ENCODE assay signal across 8 mouse cellular contexts in the genomic region with DNA sequence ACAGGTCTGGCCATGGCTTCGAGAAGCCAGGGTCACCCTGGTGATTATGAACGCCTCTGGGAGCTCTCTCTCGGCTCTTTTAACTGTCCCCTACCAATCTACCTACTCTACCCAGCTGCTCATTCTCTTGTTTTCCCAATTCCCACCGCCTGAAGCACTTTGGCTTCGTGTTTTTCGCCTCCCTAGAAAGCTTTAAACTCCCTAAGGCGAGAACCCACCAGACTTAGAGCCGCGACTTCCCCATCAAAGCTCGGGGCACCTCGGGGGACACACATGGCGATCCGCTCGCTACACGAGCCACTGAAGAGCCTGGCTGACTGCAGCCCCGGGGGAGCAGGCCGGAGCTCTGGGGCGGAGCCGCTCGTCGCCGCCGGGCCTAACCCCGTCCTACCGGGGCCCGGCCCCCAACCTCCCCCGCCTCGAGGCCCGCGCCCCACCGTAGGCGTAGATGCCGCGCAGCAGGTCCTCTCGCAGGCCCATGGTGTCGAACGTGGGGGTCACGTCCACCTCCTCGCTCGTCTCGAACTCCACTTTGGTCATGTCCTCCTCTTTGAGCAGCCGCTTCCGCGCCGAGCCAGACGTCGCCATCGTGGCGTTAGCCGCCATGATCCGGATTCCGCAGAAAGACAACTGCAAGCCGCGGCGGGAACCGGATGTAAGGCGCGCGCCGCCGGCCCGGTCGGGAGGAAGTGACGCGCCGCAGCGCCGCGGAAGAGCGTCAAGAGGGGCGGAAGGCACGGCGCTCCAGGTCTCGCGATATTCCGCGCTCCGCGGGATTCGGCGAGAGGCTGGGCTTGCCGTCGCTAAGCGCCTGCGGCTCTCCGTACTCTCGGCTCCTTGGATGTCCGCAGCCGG. TPM values are rescaled to one million over a fixed set of nuclear protein-coding genes. Genes with fewer than 3 reads are reported as not detected.
DNase-seq lines count a peak whose midpoint lies in the region; ATAC-seq and TF ChIP-seq lines count a peak whose summit lies in the region.

Eif4a3 (minus strand) TSS at position 699 of the 855 bp plus-strand sequence.

- TF ChIP-seq CTCF in lung, adult 2 months (IDR thresholded peaks at IDR 0.05; ENCODE audit: insufficient read depth, low read length) = no peak

- intact Hi-C loops in heart, postnatal 25 days (cut with DNase I) = loop anchor here (2.0 kb wide), 1 partner anchor 31 kb away; no protein-coding TSS in a partner anchor

- H3K4me2 ChIP-seq in forebrain, embryonic 15.5 days (replicated peaks) = peak within 1 kb of the TSS; percentile 70

- peak; percentile 95 for DNase-seq in ES-E14 (ENCODE audit: low read depth, low spot score)
- peak; percentile 93 for DNase-seq in cerebellum, adult 11-12 months
- DNase-seq in heart, postnatal 25 days (ENCODE audit: low spot score) = peak; percentile 88
- DNase-seq in layer of hippocampus, adult 18-20 months (ENCODE audit: low spot score in 2 of 2) = peak; percentile 90 to 94
- DNase-seq in lung, adult 2 months = peak; percentile 96
- peak; percentile 86 to 88 for DNase-seq in thymus, adult 18-20 months

- no peaks in the 10 kb centered on the region for H3K9me3 ChIP-seq in ES-E14 (ENCODE audit: control insufficient read depth, insufficient read depth, low read depth, low read length)
- H3K9me3 ChIP-seq in forebrain, embryonic 15.5 days = no peaks in the 10 kb centered on the region

- peak within 1 kb of the TSS; percentile 89 to 93 for H3K4me3 ChIP-seq in ES-E14 (ENCODE audit: insufficient read depth in 1 of 2, low read depth in 1 of 2, low read length in 2 of 2, poor library complexity in 1 of 2, severe bottlenecking in 1 of 2)
- peak within 1 kb of the TSS; percentile 97 for H3K4me3 ChIP-seq in forebrain, embryonic 15.5 days
- H3K4me3 ChIP-seq in lung, adult 2 months (replicated peaks; ENCODE audit: extremely low read depth, low read depth, low read length) = peak within 1 kb of the TSS; percentile 90

- H3K27me3 ChIP-seq in forebrain, embryonic 15.5 days = no peaks in the 10 kb centered on the region

- TF ChIP-seq POLR2A in lung, adult 2 months (IDR thresholded peaks at IDR 0.05; ENCODE audit: borderline replicate concordance, extremely low read depth, low read depth, low read length) = 0 out of 2 replicates have a peak, but pooled peaks have one; percentile 68

- in situ Hi-C loops in ES-E14 (cut with MboI; ENCODE audit: low sequenced_read_pairs in 2 of 2, unreplicated experiment in 2 of 2) = no loop called here

- ATAC-seq in forebrain, embryonic 15.5 days (replicated peaks) = peak; percentile 98
- peak; percentile 90 for ATAC-seq in neutrophil, adult 5-6 weeks (ENCODE audit: extremely low read depth, insufficient number of reproducible peaks, low FRiP score, poor library complexity, severe bottlenecking)

- peaks cover 2 to 4% of the 10 kb centered on the region in 2 experiments; a peak in 2 of 4 replicates for H3K4me1 ChIP-seq in ES-E14 (ENCODE audit: control insufficient read depth in 2 of 2, insufficient read depth in 2 of 2, low read length in 2 of 2, poor library complexity in 1 of 2)
- H3K4me1 ChIP-seq in forebrain, embryonic 15.5 days = peaks cover 26% of the 10 kb centered on the region
- no peaks in the 10 kb centered on the region; the same call in 1 of the 2 replicates for H3K4me1 ChIP-seq in lung, adult 2 months (ENCODE audit: control insufficient read depth, insufficient read depth, low read length)

- peak within 1 kb of the TSS; percentile 76 for H3K27ac ChIP-seq in ES-E14 (ENCODE audit: insufficient read depth, low read depth, low read length, poor library complexity, severe bottlenecking)
- peak within 1 kb of the TSS; percentile 98 for H3K27ac ChIP-seq in forebrain, embryonic 15.5 days (replicated peaks)

- H3K36me3 ChIP-seq in ES-E14 (ENCODE audit: control insufficient read depth, insufficient read depth, low read length, poor library complexity, severe bottlenecking) = peaks cover 31% of the 10 kb centered on the region
- peaks cover 32% of the 10 kb centered on the region for H3K36me3 ChIP-seq in forebrain, embryonic 15.5 days

- H3K9ac ChIP-seq in ES-E14 (ENCODE audit: insufficient read depth, low read depth, low read length, poor library complexity, severe bottlenecking) = peak within 1 kb of the TSS; percentile 97
- peak within 1 kb of the TSS; percentile 95 for H3K9ac ChIP-seq in forebrain, embryonic 15.5 days (replicated peaks)

- WGBS in forebrain, embryonic 15.5 days = 0% methylated on average over 89 of the region's 89 CpGs
- under 1% methylated on average over 89 of the region's 89 CpGs for WGBS in lung, adult 2 months

TF ChIP-seq in ES-E14, 5 proteins besides CTCF, POLR2A, EP300 and RAD21:
- peak; percentile 100 for TF ChIP-seq CHD2 (IDR thresholded peaks at IDR 0.05; ENCODE audit: low read depth, low read length)
- peak; percentile 83 for TF ChIP-seq HCFC1 (IDR thresholded peaks at IDR 0.05; ENCODE audit: borderline replicate concordance, insufficient read depth, low read length)
- TF ChIP-seq ZNF384 (IDR thresholded peaks at IDR 0.05; ENCODE audit: low read depth, low read length) = no peak

RNA-seq across cellular contexts. Expression of gene Eif4a3, which starts in this region (rescaled TPM):
- total RNA-seq in ES-E14 (2012; rRNA removed) = 337 and 400 TPM in 2 replicates
- polyA plus RNA-seq in forebrain, embryonic 15.5 days (2015; fragmentation: Nextera tagmentation; extraction: Ambion mirVana) = 302 and 313 TPM in 2 replicates
- 10 to 100 TPM; 64.8 to 67.6 TPM for total RNA-seq in heart, postnatal 25 days (2021)
- total RNA-seq in layer of hippocampus, adult 18-20 months (2021) = 10 to 100 TPM; 92.8 to 97.8 TPM
- 79.7 and 87.9 TPM in 2 replicates for polyA plus RNA-seq in lung, adult 2 months (2012; rRNA removed)
- total RNA-seq in neutrophil, adult 5-6 weeks (2017) = 96.0 and 123 TPM in 2 replicates

Comparison
In these comparisons a context has a peak if more than half of its experiments do, and no peak if none do; other contexts are left out.
1. Peak in every context shown above with its lines: DNase-seq, ATAC-seq, H3K4me3 ChIP-seq and H3K27ac ChIP-seq.